Mouse (Mus musculus) heart, postnatal 0 days (tissue): ENCODE results near the gene Ifna1. TPM values are rescaled to one million over a fixed set of nuclear protein-coding genes. Genes with fewer than 3 reads are reported as not detected.
"Not testable (repeated sequence)": the region's sequence is repeated elsewhere in the genome, so short reads cannot be mapped to it uniquely, and the experiment has no call there.

Experiments
- ATAC-seq: fragments of 200-750 bp; cut with Nextera tagmentation; 2 replicates; pipeline ENCODE4 v1.8.0; 2017; ENCODE audit warnings: low read depth, moderate number of reproducible peaks, moderate library complexity; ENCODE audit not compliant: insufficient read depth
- DNase-seq: peaks from one replicate; pipeline ENCODE4 v3.0.0-alpha.2; 2016; ENCODE audit warnings: low spot score
- H3K27ac ChIP-seq: fragments of 300-500 bp; sonication (generic); 2 replicates; pipeline ENCODE4 v1.5.1; 2014; ENCODE audit warnings: low read depth, mild to moderate bottlenecking
- H3K27me3 ChIP-seq: fragments of 300-500 bp; sonication (generic); 2 replicates; pipeline ENCODE4 v1.6.1; 2014; ENCODE audit warnings: low read length, mixed read lengths; ENCODE audit not compliant: control insufficient read depth, insufficient read depth
- H3K36me3 ChIP-seq: fragments of 300-500 bp; sonication (generic); replicated peaks from 2 replicates; pipeline ENCODE4 v1.6.1; 2014; ENCODE audit warnings: low read length, mixed read lengths; ENCODE audit not compliant: control insufficient read depth, insufficient read depth
- H3K4me1 ChIP-seq: fragments of 300-500 bp; sonication (generic); 2 replicates; pipeline ENCODE4 v1.6.1; 2014; ENCODE audit warnings: antibody characterized with exemption; ENCODE audit not compliant: control insufficient read depth, insufficient read depth
- H3K4me2 ChIP-seq: fragments of 300-500 bp; sonication (generic); 2 replicates; pipeline ENCODE4 v1.6.1; 2014; ENCODE audit warnings: low read depth, mild to moderate bottlenecking, low read length, moderate library complexity
- H3K4me3 ChIP-seq: fragments of 300-500 bp; sonication (generic); 2 replicates; pipeline ENCODE4 v1.5.1; 2014; ENCODE audit warnings: low read depth, low read length
- H3K9ac ChIP-seq: fragments of 300-500 bp; sonication (generic); replicated peaks from 2 replicates; pipeline ENCODE4 v1.6.1; 2014; ENCODE audit warnings: low read depth, low read length, mixed read lengths
- H3K9me3 ChIP-seq: fragments of 300-500 bp; sonication (generic); replicated peaks from 2 replicates; pipeline ENCODE4 v1.6.1; 2016; ENCODE audit warnings: low read length; ENCODE audit not compliant: control insufficient read depth
- CTCF ChIP-seq: IDR thresholded peaks from 2 replicates; pipeline ENCODE4 v1.5.1; 2016; ENCODE audit warnings: antibody characterized with exemption, control low read depth, low read depth
- EP300 ChIP-seq: IDR thresholded peaks from 2 replicates; pipeline ENCODE4 v1.6.1; 2016; ENCODE audit warnings: antibody characterized with exemption, low read depth
- WGBS: fragments of 180-500 bp; shearing (Covaris S2); extraction: QIAGEN DNeasy Blood & Tissue Kit; methylation state at CpG from one replicate; pipeline ENCODE4 v1.1.7; 2014; 5-methylcytosine and 5-hydroxymethylcytosine counted together
- polyA plus RNA-seq: library from polyadenylated mRNA; unstranded; fragments of >200 nt; fragmentation: Nextera tagmentation; extraction: Ambion mirVana; gene quantifications from 2 replicates; pipeline ENCODE4 v1.2.1, GENCODE M21; 2015
- total RNA-seq: library from RNA; depleted of rRNA; stranded (reverse); fragments of >200 nt; gene quantifications from 2 replicates; pipeline ENCODE4 v1.2.3, GENCODE M21; 2014; ENCODE audit warnings: low replicate concordance

The Ifna1 gene
- total and polyA plus RNA-seq, 2 experiments from 2014 or later, result not detected

GRCm38 (mm10) chr4:88822995-88823394 is 26.9 kb upstream of the Ifna1 start:
- TF ChIP-seq EP300, result no peak
- peak; percentile 42 for TF ChIP-seq CTCF
- H3K4me2 ChIP-seq, result no peak overlapping the region
- no peak overlapping the region for H3K9ac ChIP-seq
- H3K9me3 ChIP-seq, result no peaks in the 10 kb centered on the region
- no peaks in the 10 kb centered on the region for H3K36me3 ChIP-seq
- H3K4me1 ChIP-seq, result no peaks in the 10 kb centered on the region
- H3K4me3 ChIP-seq, result no peak overlapping the region
- WGBS, result 25% methylated on average over 4 of the region's 4 CpGs
- DNase-seq (no peak), ATAC-seq (no peak)
- H3K27me3 ChIP-seq, result no peaks in the 10 kb centered on the region
- no peak overlapping the region for H3K27ac ChIP-seq

- not testable (repeated sequence) for H3K27me3 ChIP-seq, H3K4me3 ChIP-seq, DNase-seq, H3K4me2 ChIP-seq, H3K9ac ChIP-seq, H3K4me1 ChIP-seq, ATAC-seq, H3K36me3 ChIP-seq, H3K9me3 ChIP-seq, H3K27ac ChIP-seq
Measured at GRCm38 (mm10) chr4:88827116-88827515, 22.8 kb upstream of the Ifna1 start, which contains the start of gene Ifna6. Ifna6 (plus strand) TSS chr4:88827416.

GRCm38 (mm10) chr4:88830523-88830922 is 19.4 kb upstream of the Ifna1 start:
- DNase-seq, result no peak
- no peak overlapping the region for H3K9ac ChIP-seq
- WGBS, result 17% methylated on average over 4 of the region's 4 CpGs
- no peaks in the 10 kb centered on the region for H3K36me3 ChIP-seq
- TF ChIP-seq CTCF (peak; percentile 37), EP300 (no peak)
- no peak overlapping the region for H3K27ac ChIP-seq
- no peak overlapping the region for H3K4me3 ChIP-seq
- no peak for ATAC-seq
- H3K9me3 ChIP-seq, result no peaks in the 10 kb centered on the region
- no peaks in the 10 kb centered on the region for H3K4me1 ChIP-seq
- H3K4me2 ChIP-seq, result no peak overlapping the region
- H3K27me3 ChIP-seq, result no peaks in the 10 kb centered on the region

- not testable (repeated sequence) for H3K27me3 ChIP-seq, H3K4me3 ChIP-seq, H3K36me3 ChIP-seq, H3K9me3 ChIP-seq, H3K4me2 ChIP-seq, DNase-seq, H3K27ac ChIP-seq, H3K4me1 ChIP-seq, H3K9ac ChIP-seq, ATAC-seq
- 82% methylated on average over 1 of the region's 1 CpGs for WGBS
Measured at GRCm38 (mm10) chr4:88835225-88835624, 14.7 kb upstream of the Ifna1 start, which contains the start of gene Ifna5. Ifna5 (plus strand) TSS chr4:88835525.

- Histone ChIP-seq H3K9ac (no peak overlapping the region), H3K9me3 (no peaks in the 10 kb centered on the region), H3K4me2 (no peak overlapping the region), H3K4me1 (no peaks in the 10 kb centered on the region), H3K27ac (no peak overlapping the region), H3K36me3 (no peaks in the 10 kb centered on the region), H3K4me3 (no peak overlapping the region), H3K27me3 (0 out of 2 replicates have a peak, but pooled peaks cover 3% of the 10 kb centered on the region)
- 32% methylated on average over 3 of the region's 3 CpGs for WGBS
- no peak for DNase-seq
- TF ChIP-seq EP300 (no peak), CTCF (peak; percentile 35)
- ATAC-seq, result no peak
Measured at GRCm38 (mm10) chr4:88838828-88839227, 11.1 kb upstream of the Ifna1 start.

GRCm38 (mm10) chr4:88840058-88840457 is 9.8 kb upstream of the Ifna1 start:
- Histone ChIP-seq H3K4me2 (no peak overlapping the region), H3K4me1 (no peaks in the 10 kb centered on the region), H3K9ac (no peak overlapping the region), H3K27me3 (0 out of 2 replicates have a peak, but pooled peaks cover 3% of the 10 kb centered on the region), H3K27ac (no peak overlapping the region), H3K36me3 (no peaks in the 10 kb centered on the region), H3K9me3 (no peaks in the 10 kb centered on the region), H3K4me3 (no peak overlapping the region)
- TF ChIP-seq EP300, result no peak
- TF ChIP-seq CTCF, result no peak
- DNase-seq, result no peak
- no peak for ATAC-seq
- WGBS, result 36% methylated on average over 3 of the region's 3 CpGs
